Mouse (Mus musculus): ENCODE measurements around the gene Tas2r131. TPM values are rescaled to one million over a fixed set of nuclear protein-coding genes. Genes with fewer than 3 reads are reported as not detected.
"Not testable (repeated sequence)": the region's sequence is repeated elsewhere in the genome, so short reads cannot be mapped to it uniquely, and the experiment has no call there.

The Tas2r131 gene
- not detected in 2 replicates for polyA plus RNA-seq (2012; rRNA removed)

GRCm38 (mm10) chr6:132957819-132958218 lies at the start of gene Tas2r131:
Gene Tas2r131 (minus strand): TSS chr6:132957919.
- Histone ChIP-seq H3K36me3 (ENCODE audit: control insufficient read depth, insufficient read depth, low read length) (no peaks in the 10 kb centered on the region), H3K27me3 (replicated peaks; ENCODE audit: control insufficient read depth, insufficient read depth, low read length) (no peaks in the 10 kb centered on the region), H3K27ac (ENCODE audit: insufficient read depth, low read depth, low read length) (no peak within 1 kb of the TSS), H3K4me3 (ENCODE audit: insufficient read depth, low read depth, low read length) (no peak within 1 kb of the TSS), H3K4me1 (ENCODE audit: control insufficient read depth, insufficient read depth, low read length) (no peaks in the 10 kb centered on the region)
- TF ChIP-seq POLR2A (IDR thresholded peaks at IDR 0.05; ENCODE audit: low read depth, low read length) (no peak), CTCF (conservative IDR thresholded peaks at IDR 0.05; ENCODE audit: insufficient read depth, insufficient read length, low read depth, low read length) (no peak)
- WGBS, result 52% methylated on average over 1 of the region's 1 CpGs
- DNase-seq, result no peak

GRCm38 (mm10) chr6:132980865-132981264 lies 23.1 kb upstream of the Tas2r131 start, which contains the start of gene Tas2r109:
Gene Tas2r109 (minus strand): TSS chr6:132980965.
- WGBS, result 75% methylated on average over 2 of the region's 2 CpGs

GRCm38 (mm10) chr6:132950802-132951201 lies 6.9 kb downstream of the Tas2r131 start, which contains the start of gene Tas2r129:
Gene Tas2r129 (plus strand): TSS chr6:132951102.
- no peak for DNase-seq
- Histone ChIP-seq H3K36me3 (ENCODE audit: control insufficient read depth, insufficient read depth, low read length) (no peaks in the 10 kb centered on the region), H3K4me1 (ENCODE audit: control insufficient read depth, insufficient read depth, low read length) (no peaks in the 10 kb centered on the region), H3K4me3 (ENCODE audit: insufficient read depth, low read depth, low read length) (no peak within 1 kb of the TSS), H3K27me3 (replicated peaks; ENCODE audit: control insufficient read depth, insufficient read depth, low read length) (no peaks in the 10 kb centered on the region), H3K27ac (ENCODE audit: insufficient read depth, low read depth, low read length) (no peak within 1 kb of the TSS)
- 74% methylated on average over 2 of the region's 2 CpGs for WGBS
- no peak for TF ChIP-seq CTCF (conservative IDR thresholded peaks at IDR 0.05; ENCODE audit: insufficient read depth, insufficient read length, low read depth, low read length)
- no peak for TF ChIP-seq POLR2A (IDR thresholded peaks at IDR 0.05; ENCODE audit: low read depth, low read length)

More at GRCm38 (mm10) chr6:132980865-132981264, 23.1 kb upstream of the Tas2r131 start, which contains the start of gene Tas2r109:
- Histone ChIP-seq H3K27me3 (replicated peaks; ENCODE audit: control insufficient read depth, insufficient read depth, low read length) (no peaks in the 10 kb centered on the region), H3K27ac (ENCODE audit: insufficient read depth, low read depth, low read length) (no peak within 1 kb of the TSS), H3K4me1 (ENCODE audit: control insufficient read depth, insufficient read depth, low read length) (no peaks in the 10 kb centered on the region), H3K4me3 (ENCODE audit: insufficient read depth, low read depth, low read length) (no peak within 1 kb of the TSS), H3K36me3 (ENCODE audit: control insufficient read depth, insufficient read depth, low read length) (no peaks in the 10 kb centered on the region)
- no peak for DNase-seq
- TF ChIP-seq CTCF (conservative IDR thresholded peaks at IDR 0.05; ENCODE audit: insufficient read depth, insufficient read length, low read depth, low read length) (no peak), POLR2A (IDR thresholded peaks at IDR 0.05; ENCODE audit: low read depth, low read length) (no peak)

DNA sequence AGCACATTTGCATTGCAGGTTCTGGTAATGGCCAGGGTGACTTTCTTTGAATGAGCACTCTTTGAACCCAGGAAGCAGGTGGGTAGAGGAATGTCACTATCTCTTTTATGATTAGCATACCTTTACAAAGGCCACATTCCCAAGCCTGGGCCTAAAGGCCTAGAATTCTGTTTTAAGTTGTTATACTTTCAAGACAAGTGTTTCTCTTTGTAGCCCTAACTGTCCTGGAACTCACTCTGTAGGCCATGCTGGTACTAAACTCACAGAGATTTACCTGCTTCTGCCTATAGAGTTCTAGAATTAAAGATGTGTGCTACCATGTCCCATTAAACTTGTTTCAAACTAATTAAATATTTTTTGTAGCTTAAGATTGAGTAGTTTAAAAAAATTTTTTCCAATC lies 16.3 kb downstream of the Tas2r131 start:
- not testable (repeated sequence) for H3K4me1 ChIP-seq (ENCODE audit: control insufficient read depth, insufficient read depth, low read length); H3K36me3 ChIP-seq (ENCODE audit: control insufficient read depth, insufficient read depth, low read length); H3K27me3 ChIP-seq (replicated peaks; ENCODE audit: control insufficient read depth, insufficient read depth, low read length); H3K27ac ChIP-seq (ENCODE audit: insufficient read depth, low read depth, low read length); H3K4me3 ChIP-seq (ENCODE audit: insufficient read depth, low read depth, low read length); DNase-seq

- TF ChIP-seq CTCF (conservative IDR thresholded peaks at IDR 0.05; ENCODE audit: insufficient read depth, insufficient read length, low read depth, low read length), result no peak
- TF ChIP-seq POLR2A (IDR thresholded peaks at IDR 0.05; ENCODE audit: low read depth, low read length), result no peak
- DNase-seq, result no peak
- WGBS, result 80% methylated on average over 3 of the region's 3 CpGs
- Histone ChIP-seq H3K4me1 (ENCODE audit: control insufficient read depth, insufficient read depth, low read length) (no peaks in the 10 kb centered on the region), H3K36me3 (ENCODE audit: control insufficient read depth, insufficient read depth, low read length) (no peaks in the 10 kb centered on the region), H3K4me3 (ENCODE audit: insufficient read depth, low read depth, low read length) (no peak within 1 kb of the TSS), H3K27ac (ENCODE audit: insufficient read depth, low read depth, low read length) (no peak within 1 kb of the TSS), H3K27me3 (replicated peaks; ENCODE audit: control insufficient read depth, insufficient read depth, low read length) (no peaks in the 10 kb centered on the region)
These were observed 48.4 kb downstream of the Tas2r131 start, which contains the start of gene Tas2r125 for GRCm38 (mm10) chr6:132909351-132909750. Gene Tas2r125 (plus strand): TSS chr6:132909651.

Other genes with a start within 250 kb of the Tas2r131 start
- not detected in 2 replicates for gene Tas2r122, start 246.0 kb downstream of the Tas2r131 start, polyA plus RNA-seq (2012; rRNA removed)
- not detected in 2 replicates for gene Tas2r115, start 219.9 kb downstream of the Tas2r131 start, polyA plus RNA-seq (2012; rRNA removed)
- not detected in 2 replicates for gene Tas2r124, start 203.2 kb downstream of the Tas2r131 start, polyA plus RNA-seq (2012; rRNA removed)
- not detected in 2 replicates for gene Tas2r102, start 195.8 kb downstream of the Tas2r131 start, polyA plus RNA-seq (2012; rRNA removed)
- not detected in 2 replicates for gene Tas2r136, start 179.8 kb downstream of the Tas2r131 start, polyA plus RNA-seq (2012; rRNA removed)
- gene Tas2r117, start 155.1 kb downstream of the Tas2r131 start, polyA plus RNA-seq (2012; rRNA removed), result not detected in 2 replicates
- not detected in 2 replicates for gene Tas2r123, start 110.8 kb downstream of the Tas2r131 start, polyA plus RNA-seq (2012; rRNA removed)
- gene Tas2r116, start 102.5 kb downstream of the Tas2r131 start, polyA plus RNA-seq (2012; rRNA removed), result not detected in 2 replicates
- gene Tas2r110, start 89.9 kb downstream of the Tas2r131 start, polyA plus RNA-seq (2012; rRNA removed), result not detected in 2 replicates
- not detected in 2 replicates for gene Tas2r113, start 64.9 kb downstream of the Tas2r131 start, polyA plus RNA-seq (2012; rRNA removed)
- not detected in 2 replicates for gene Tas2r125, start 48.3 kb downstream of the Tas2r131 start, polyA plus RNA-seq (2012; rRNA removed)
- not detected in 2 replicates for gene Tas2r129, start 6.8 kb downstream of the Tas2r131 start, polyA plus RNA-seq (2012; rRNA removed)
- not detected in 2 replicates for gene Tas2r109, start 23.0 kb upstream of the Tas2r131 start, polyA plus RNA-seq (2012; rRNA removed)
- not detected in 2 replicates for gene Tas2r103, start 79.2 kb upstream of the Tas2r131 start, polyA plus RNA-seq (2012; rRNA removed)
- not detected in 2 replicates for gene Tas2r140, start 97.9 kb upstream of the Tas2r131 start, polyA plus RNA-seq (2012; rRNA removed)
- gene Smim10l1, start 147.0 kb upstream of the Tas2r131 start, polyA plus RNA-seq (2012; rRNA removed), result 60.8 and 115 TPM in 2 replicates